In genomic region chr9:119092473-119093418, GRCm38 (mm10) we compare ENCODE assay signal across 8 mouse cellular contexts. TPM values are rescaled to one million over a fixed set of nuclear protein-coding genes. Genes with fewer than 3 reads are reported as not detected.
A peak's percentile ranks its signal among the peaks of the same experiment; 100 is the strongest.
DNase-seq lines count a peak whose midpoint lies in the region; ATAC-seq and TF ChIP-seq lines count a peak whose summit lies in the region.

No protein-coding gene starts in this region.

- peak overlapping the region; percentile 65 for H3K27ac ChIP-seq in forebrain, embryonic 10.5 days
- no peak overlapping the region for H3K27ac ChIP-seq in liver, embryonic 13.5 days
- H3K27ac ChIP-seq in neural tube, embryonic 14.5 days (ENCODE audit: low read depth, low read length) = no peak overlapping the region

- H3K4me3 ChIP-seq in G1E (ENCODE audit: low read depth, low read length) = peak overlapping the region; percentile 9; the same call in 1 of the 2 replicates
- peak overlapping the region; percentile 64 for H3K4me3 ChIP-seq in forebrain, embryonic 10.5 days
- H3K4me3 ChIP-seq in liver, embryonic 13.5 days (replicated peaks) = peak overlapping the region; percentile 47
- peak overlapping the region; percentile 53 for H3K4me3 ChIP-seq in neural tube, embryonic 14.5 days (ENCODE audit: low read depth, low read length)

- H3K27me3 ChIP-seq in G1E (ENCODE audit: insufficient read depth, low read length) = no peaks in the 10 kb centered on the region
- H3K27me3 ChIP-seq in forebrain, embryonic 10.5 days (ENCODE audit: poor library complexity, severe bottlenecking) = peaks cover 78% of the 10 kb centered on the region
- H3K27me3 ChIP-seq in liver, embryonic 13.5 days = peaks cover 82% of the 10 kb centered on the region
- 0 out of 2 replicates have a peak, but pooled peaks cover 2% of the 10 kb centered on the region for H3K27me3 ChIP-seq in neural tube, embryonic 14.5 days (ENCODE audit: control insufficient read depth, insufficient read depth, low read length)

- H3K9ac ChIP-seq in liver, embryonic 13.5 days = peak overlapping the region; percentile 13; the same call in 1 of the 2 replicates
- peak overlapping the region; percentile 62 for H3K9ac ChIP-seq in neural tube, embryonic 14.5 days (replicated peaks; ENCODE audit: low read depth, low read length)

- peaks cover 90% of the 10 kb centered on the region for H3K9me3 ChIP-seq in G1E (replicated peaks)
- H3K9me3 ChIP-seq in forebrain, embryonic 10.5 days = no peaks in the 10 kb centered on the region
- no peaks in the 10 kb centered on the region for H3K9me3 ChIP-seq in liver, embryonic 13.5 days (replicated peaks)
- H3K9me3 ChIP-seq in neural tube, embryonic 14.5 days (ENCODE audit: control insufficient read depth, low read length) = no peaks in the 10 kb centered on the region

- WGBS in forebrain, embryonic 10.5 days = 3% methylated on average over 45 of the region's 45 CpGs
- WGBS in liver, embryonic 13.5 days (ENCODE audit: insufficient replicate concordance) = 5% methylated on average over 45 of the region's 45 CpGs
- WGBS in neural tube, embryonic 14.5 days = 3% methylated on average over 45 of the region's 45 CpGs

- no peaks in the 10 kb centered on the region for H3K4me1 ChIP-seq in G1E (ENCODE audit: insufficient read depth, low read depth, low read length)
- peaks cover 78% of the 10 kb centered on the region for H3K4me1 ChIP-seq in forebrain, embryonic 10.5 days
- peaks cover 20% of the 10 kb centered on the region for H3K4me1 ChIP-seq in liver, embryonic 13.5 days (replicated peaks)
- H3K4me1 ChIP-seq in neural tube, embryonic 14.5 days (ENCODE audit: control insufficient read depth, insufficient read depth, low read length) = peaks cover 18% of the 10 kb centered on the region

- ATAC-seq in G1E (ENCODE audit: extremely low read depth, insufficient number of reproducible peaks, low FRiP score, poor library complexity, severe bottlenecking) = no peak
- no peak for ATAC-seq in liver, embryonic 13.5 days (ENCODE audit: low read depth)
- no peak for ATAC-seq in neural tube, embryonic 14.5 days (ENCODE audit: low read depth)

- peak; percentile 98 for DNase-seq in heart, adult 11 months
- no peak for DNase-seq in heart, postnatal 25 days (ENCODE audit: low spot score)
- DNase-seq in G1E (ENCODE audit: low spot score) = no peak
- peak; percentile 50 for DNase-seq in forebrain, embryonic 10.5 days (ENCODE audit: extremely low spot score, low spot score)
- DNase-seq in heart, postnatal 4 days = peak; percentile 45
- DNase-seq in liver, embryonic 13.5 days = no peak
- no peak for DNase-seq in spleen, postnatal 36 days (ENCODE audit: low spot score in 2 of 2)

- intact Hi-C loops in heart, postnatal 25 days (cut with DNase I) = loop anchor here (5.0 kb wide), 1 partner anchor 310 kb away; the partner anchor contains the start of gene Acvr2b

- no peak for TF ChIP-seq CTCF in G1E (IDR thresholded peaks at IDR 0.05; ENCODE audit: low read depth, low read length)

- no peaks in the 10 kb centered on the region for H3K36me3 ChIP-seq in G1E (replicated peaks)
- H3K36me3 ChIP-seq in forebrain, embryonic 10.5 days (replicated peaks) = no peaks in the 10 kb centered on the region
- H3K36me3 ChIP-seq in liver, embryonic 13.5 days = no peaks in the 10 kb centered on the region
- H3K36me3 ChIP-seq in neural tube, embryonic 14.5 days (ENCODE audit: control insufficient read depth, insufficient read depth, low read length) = no peaks in the 10 kb centered on the region

- peak overlapping the region; percentile 58 for H3K4me2 ChIP-seq in liver, embryonic 13.5 days
- peak overlapping the region; percentile 63 for H3K4me2 ChIP-seq in neural tube, embryonic 14.5 days (ENCODE audit: low read depth, low read length)

RNA-seq across cellular contexts. Expression of gene Plcd1, which starts 0.6 kb away (rescaled TPM):
- 10 to 100 TPM; 17.9 to 20.0 TPM for total RNA-seq in heart, postnatal 25 days (2021)
- total RNA-seq in G1E (2014; fragmentation: Nextera tagmentation) = not detected in 2 replicates
- not detected in 2 replicates for total RNA-seq in G1E (2017)
- polyA plus RNA-seq in G1E (2012) = not detected in 2 replicates
- 13.0 and 13.7 TPM in 2 replicates for polyA plus RNA-seq in forebrain, embryonic 10.5 days (2016; fragmentation: Nextera tagmentation; extraction: Ambion mirVana)
- total RNA-seq in heart, postnatal 4 days (2021) = 10 to 100 TPM; 16.3 to 20.1 TPM
- polyA plus RNA-seq in liver, embryonic 13.5 days (2015; fragmentation: Nextera tagmentation; extraction: Ambion mirVana) = 1.6 and 2.0 TPM in 2 replicates
- 14.7 and 19.9 TPM in 2 replicates for polyA plus RNA-seq in neural tube, embryonic 14.5 days (2014; fragmentation: Nextera tagmentation; extraction: Ambion mirVana)

RNA-seq across cellular contexts. Expression of gene Dlec1, which starts 9.5 kb away (rescaled TPM):
- total RNA-seq in heart, postnatal 25 days (2021) = under 1 TPM in 1 of 2 experiments, not detected in 1; 0.10 TPM
- total RNA-seq in G1E (2014; fragmentation: Nextera tagmentation) (not detected in 2 replicates), G1E (2017) (not detected in 2 replicates)
- polyA plus RNA-seq in G1E (2012) = not detected in 2 replicates
- 1.1 and 2.1 TPM in 2 replicates for polyA plus RNA-seq in forebrain, embryonic 10.5 days (2016; fragmentation: Nextera tagmentation; extraction: Ambion mirVana)
- under 1 TPM; 0.05 to 0.18 TPM for total RNA-seq in heart, postnatal 4 days (2021)
- not detected in 2 replicates for polyA plus RNA-seq in liver, embryonic 13.5 days (2015; fragmentation: Nextera tagmentation; extraction: Ambion mirVana)
- 1.1 and 1.2 TPM in 2 replicates for polyA plus RNA-seq in neural tube, embryonic 14.5 days (2014; fragmentation: Nextera tagmentation; extraction: Ambion mirVana)

RNA-seq across cellular contexts. Expression of gene Vill, which starts 40.2 kb away (rescaled TPM):
- 1 to 10 TPM in 1 of 2 experiments, under 1 TPM in 1; 0.52 to 1.2 TPM for total RNA-seq in heart, postnatal 25 days (2021)
- total RNA-seq in G1E (2014; fragmentation: Nextera tagmentation) (not detected in 2 replicates), G1E (2017) (not detected in 2 replicates)
- polyA plus RNA-seq in G1E (2012) = not detected in 2 replicates
- 13.6 and 15.2 TPM in 2 replicates for polyA plus RNA-seq in forebrain, embryonic 10.5 days (2016; fragmentation: Nextera tagmentation; extraction: Ambion mirVana)
- total RNA-seq in heart, postnatal 4 days (2021) = 1 to 10 TPM; 4.5 to 5.4 TPM
- polyA plus RNA-seq in liver, embryonic 13.5 days (2015; fragmentation: Nextera tagmentation; extraction: Ambion mirVana) = 7.6 and 7.7 TPM in 2 replicates
- polyA plus RNA-seq in neural tube, embryonic 14.5 days (2014; fragmentation: Nextera tagmentation; extraction: Ambion mirVana) = 3.6 and 5.9 TPM in 2 replicates

Comparison
In these comparisons a context has a peak if more than half of its experiments do, and no peak if none do; other contexts are left out.
1. DNase-seq: peak in heart, adult 11 months (single experiment), forebrain, embryonic 10.5 days (single experiment) and heart, postnatal 4 days (single experiment); none in heart, postnatal 25 days (single experiment), G1E (single experiment), liver, embryonic 13.5 days (single experiment) and spleen, postnatal 36 days (0 of 2).
2. H3K4me3 ChIP-seq: peak in every context shown above with its lines; median percentile 64 in forebrain, embryonic 10.5 days; 53 in neural tube, embryonic 14.5 days; 47 in liver, embryonic 13.5 days; 9 in G1E.